Mouse (Mus musculus) intestine, postnatal 0 days (tissue): Measurements from ENCODE around the gene Mpzl3. TPM values are rescaled to one million over a fixed set of nuclear protein-coding genes. Genes with fewer than 3 reads are reported as not detected.

Experiments
- ATAC-seq: fragments of 200-750 bp; cut with Nextera tagmentation; 2 replicates; pipeline ENCODE4 v1.8.0; 2017; ENCODE audit warnings: mild to moderate bottlenecking, moderate TSS enrichment, moderate library complexity
- H3K27ac ChIP-seq: fragments of 300-500 bp; sonication (generic); 2 replicates; pipeline ENCODE4 v1.5.1; 2014; ENCODE audit warnings: mild to moderate bottlenecking, low read depth, low read length, moderate library complexity
- H3K27me3 ChIP-seq: fragments of 300-500 bp; sonication (generic); replicated peaks from 2 replicates; pipeline ENCODE4 v1.6.1; 2014; ENCODE audit warnings: low read length, mixed read lengths; ENCODE audit not compliant: control insufficient read depth, insufficient read depth
- H3K36me3 ChIP-seq: fragments of 300-500 bp; sonication (generic); 2 replicates; pipeline ENCODE4 v1.6.1; 2014; ENCODE audit warnings: mild to moderate bottlenecking, moderate library complexity; ENCODE audit not compliant: control insufficient read depth, insufficient read depth
- H3K4me1 ChIP-seq: fragments of 300-500 bp; sonication (generic); replicated peaks from 2 replicates; pipeline ENCODE4 v1.6.1; 2014; ENCODE audit warnings: antibody characterized with exemption, low read length, mixed read lengths; ENCODE audit not compliant: control insufficient read depth, insufficient read depth
- H3K4me2 ChIP-seq: fragments of 300-500 bp; sonication (generic); replicated peaks from 2 replicates; pipeline ENCODE4 v1.6.1; 2014; ENCODE audit warnings: low read depth, mild to moderate bottlenecking, moderate library complexity
- H3K4me3 ChIP-seq: fragments of 300-500 bp; sonication (generic); 2 replicates; pipeline ENCODE4 v1.5.1; 2014; ENCODE audit warnings: low read depth, low read length
- H3K9ac ChIP-seq: fragments of 300-500 bp; sonication (generic); 2 replicates; pipeline ENCODE4 v1.6.1; 2014; ENCODE audit warnings: mild to moderate bottlenecking, low read depth, low read length
- H3K9me3 ChIP-seq: fragments of 300-500 bp; sonication (generic); 2 replicates; pipeline ENCODE4 v1.6.1; 2016; ENCODE audit warnings: mixed run types; ENCODE audit not compliant: control insufficient read depth
- CTCF ChIP-seq: sonication (generic); IDR thresholded peaks from 2 replicates; pipeline ENCODE4 v1.5.1; 2016; ENCODE audit warnings: low read depth, mild to moderate bottlenecking, control low read depth, antibody characterized with exemption, moderate library complexity
- WGBS: fragments of 180-500 bp; shearing (Covaris S2); extraction: QIAGEN DNeasy Blood & Tissue Kit; methylation state at CpG from one replicate; pipeline ENCODE4 v1.1.7; 2014; 5-methylcytosine and 5-hydroxymethylcytosine counted together
- polyA plus RNA-seq: library from polyadenylated mRNA; unstranded; fragments of >200 nt; fragmentation: Nextera tagmentation; extraction: Ambion mirVana; gene quantifications from 2 replicates; pipeline ENCODE4 v1.2.1, GENCODE M21; 2015

Mpzl3 gene
- polyA plus RNA-seq, 1 experiment from 2014 or later = 6.5 TPM

- Histone ChIP-seq H3K9ac (no peak overlapping the region), H3K4me3 (peak overlapping the region; percentile 42), H3K36me3 (no peaks in the 10 kb centered on the region), H3K4me1 (peaks cover 11% of the 10 kb centered on the region), H3K9me3 (no peaks in the 10 kb centered on the region), H3K4me2 (peak overlapping the region; percentile 57), H3K27me3 (no peaks in the 10 kb centered on the region), H3K27ac (peak overlapping the region; percentile 85)
- ATAC-seq = peak; percentile 83
- 26% methylated on average over 11 of the region's 11 CpGs for WGBS
- TF ChIP-seq CTCF = no peak
Observed at GRCm38 (mm10) chr9:45103211-45103979, 48.4 kb downstream of the Mpzl3 start.

GRCm38 (mm10) chr9:45105596-45106374 is 50.8 kb downstream of the Mpzl3 start:
- peak; percentile 68 for ATAC-seq

GRCm38 (mm10) chr9:45115706-45116105 is 60.7 kb downstream of the Mpzl3 start:
- TF ChIP-seq CTCF = no peak
- no peak for ATAC-seq
- WGBS = 22% methylated on average over 14 of the region's 14 CpGs
- Histone ChIP-seq H3K36me3 (no peaks in the 10 kb centered on the region), H3K4me3 (no peak overlapping the region), H3K4me1 (0 out of 2 replicates have a peak, but pooled peaks cover 11% of the 10 kb centered on the region), H3K27ac (no peak overlapping the region), H3K9me3 (no peaks in the 10 kb centered on the region), H3K27me3 (no peaks in the 10 kb centered on the region), H3K9ac (no peak overlapping the region), H3K4me2 (peak overlapping the region; percentile 40)

More at GRCm38 (mm10) chr9:45105596-45106374, 50.8 kb downstream of the Mpzl3 start:
- peak overlapping the region; percentile 42; the same call in 1 of the 2 replicates for H3K4me3 ChIP-seq
- H3K4me1 ChIP-seq = peaks cover 9% of the 10 kb centered on the region
- no peaks in the 10 kb centered on the region for H3K9me3 ChIP-seq
- H3K4me2 ChIP-seq = peak overlapping the region; percentile 57
- peak overlapping the region; percentile 78 for H3K27ac ChIP-seq
- H3K36me3 ChIP-seq = no peaks in the 10 kb centered on the region
- WGBS = 51% methylated on average over 2 of the region's 2 CpGs
- no peak for TF ChIP-seq CTCF
- H3K9ac ChIP-seq = no peak overlapping the region
- H3K27me3 ChIP-seq = no peaks in the 10 kb centered on the region

GRCm38 (mm10) chr9:45116819-45117218 is 61.8 kb downstream of the Mpzl3 start:
- Histone ChIP-seq H3K4me2 (peak overlapping the region; percentile 41), H3K36me3 (no peaks in the 10 kb centered on the region), H3K27me3 (no peaks in the 10 kb centered on the region), H3K27ac (peak overlapping the region; percentile 23), H3K4me1 (peaks cover 12% of the 10 kb centered on the region; the same call in 1 of the 2 replicates), H3K9me3 (no peaks in the 10 kb centered on the region), H3K4me3 (no peak overlapping the region), H3K9ac (no peak overlapping the region)
- ATAC-seq = peak; percentile 51
- TF ChIP-seq CTCF = no peak
- WGBS = 16% methylated on average over 9 of the region's 9 CpGs

GRCm38 (mm10) chr9:45117741-45118431 is 62.9 kb downstream of the Mpzl3 start, which contains the start of gene Scn2b:
Gene Scn2b, plus strand, starts transcription at chr9:45117782.
- 14% methylated on average over 13 of the region's 13 CpGs for WGBS
- Histone ChIP-seq H3K9me3 (no peaks in the 10 kb centered on the region), H3K4me3 (peak within 1 kb of the TSS; percentile 35), H3K4me1 (peaks cover 16% of the 10 kb centered on the region; the same call in 1 of the 2 replicates), H3K9ac (0 out of 2 replicates have a peak within 1 kb of the TSS, but pooled peaks have one; percentile 22), H3K36me3 (no peaks in the 10 kb centered on the region), H3K4me2 (peak within 1 kb of the TSS; percentile 55), H3K27me3 (no peaks in the 10 kb centered on the region), H3K27ac (peak within 1 kb of the TSS; percentile 23)
- ATAC-seq = no peak
- TF ChIP-seq CTCF = no peak
